Mouse (Mus musculus) bone marrow, adult 2 months (tissue): Measurements from ENCODE around the gene Cx3cl1. TPM values are rescaled to one million over a fixed set of nuclear protein-coding genes. Genes with fewer than 3 reads are reported as not detected.
A peak's percentile ranks its signal among the peaks of the same experiment; 100 is the strongest.

Experiments used
- H3K27ac ChIP-seq: fragments of 200-500 bp; 2 replicates; pipeline ENCODE4 v1.5.1; 2012; ENCODE audit warnings: low read depth, mild to moderate bottlenecking, control low read depth, inconsistent platforms, low read length; ENCODE audit not compliant: control insufficient read depth, poor library complexity, insufficient read depth
- H3K4me1 ChIP-seq: fragments of 200-500 bp; 2 replicates; pipeline ENCODE4 v1.6.1; 2011; ENCODE audit warnings: low read length; ENCODE audit not compliant: control insufficient read depth, insufficient read depth
- H3K4me3 ChIP-seq: fragments of 200-500 bp; replicated peaks from 2 replicates; pipeline ENCODE3; 2011; ENCODE audit warnings: mild to moderate bottlenecking, low read depth, low read length, control low read depth; ENCODE audit not compliant: control insufficient read depth
- CTCF ChIP-seq: fragments of 200-500 bp; IDR thresholded peaks from 2 replicates; pipeline ENCODE4 v1.5.1; 2011; ENCODE audit warnings: low read length, control low read depth; ENCODE audit not compliant: control insufficient read depth, insufficient read depth
- POLR2A ChIP-seq: fragments of 200-500 bp; IDR thresholded peaks from 2 replicates; pipeline ENCODE4 v1.6.1; 2011; ENCODE audit warnings: low read depth, mild to moderate bottlenecking, control low read depth, low read length, borderline replicate concordance; ENCODE audit not compliant: control insufficient read depth
- WGBS: fragments of 180-500 bp; shearing (Covaris S2); methylation state at CpG from one replicate; pipeline ENCODE4 v1.1.7; 2018; 5-methylcytosine and 5-hydroxymethylcytosine counted together
- polyA plus RNA-seq: library from polyadenylated mRNA; stranded (reverse); fragments of >200 nt; gene quantifications from 2 replicates; pipeline ENCODE4 v1.2.4, GENCODE M21; 2011; ENCODE audit warnings: low replicate concordance; ENCODE audit not compliant: missing spikeins, insufficient read depth, insufficient read length

Gene Cx3cl1
- polyA plus RNA-seq = 3.6 TPM in 1 of 2 replicates, not detected in the other

GRCm38 (mm10) chr8:94771941-94772670 lies at the start of gene Cx3cl1:
Cx3cl1 (plus strand) TSS chr8:94772009.
- WGBS = 2% methylated on average over 38 of the region's 38 CpGs
- H3K4me1 ChIP-seq = no peaks in the 10 kb centered on the region
- TF ChIP-seq POLR2A = no peak
- no peak for TF ChIP-seq CTCF
- no peak within 1 kb of the TSS for H3K27ac ChIP-seq
- H3K4me3 ChIP-seq = no peak within 1 kb of the TSS

DNA sequence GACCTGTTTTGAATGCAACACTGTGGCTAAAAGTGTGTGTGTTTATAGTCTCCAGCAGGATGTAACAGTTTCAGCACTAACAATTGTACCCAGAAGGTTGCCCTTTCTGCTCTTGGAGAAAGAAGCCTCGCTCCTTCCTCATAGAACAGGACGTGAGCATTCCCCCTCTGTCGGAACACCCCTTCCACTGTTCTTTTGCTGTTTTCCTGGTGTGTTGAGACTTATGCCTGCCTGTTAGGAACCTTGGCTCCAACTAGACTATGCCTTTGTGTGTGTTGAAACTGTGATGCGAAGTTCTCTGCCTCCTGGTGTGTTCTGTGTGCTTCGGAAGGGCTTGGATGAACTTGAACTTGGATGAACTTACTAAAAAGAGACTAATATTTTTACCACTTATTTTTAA lies 45.8 kb upstream of the Cx3cl1 start:
- TF ChIP-seq CTCF (no peak), POLR2A (no peak)
- Histone ChIP-seq H3K4me1 (no peaks in the 10 kb centered on the region), H3K4me3 (no peak overlapping the region), H3K27ac (no peak overlapping the region)
- 49% methylated on average over 5 of the region's 5 CpGs for WGBS

DNA sequence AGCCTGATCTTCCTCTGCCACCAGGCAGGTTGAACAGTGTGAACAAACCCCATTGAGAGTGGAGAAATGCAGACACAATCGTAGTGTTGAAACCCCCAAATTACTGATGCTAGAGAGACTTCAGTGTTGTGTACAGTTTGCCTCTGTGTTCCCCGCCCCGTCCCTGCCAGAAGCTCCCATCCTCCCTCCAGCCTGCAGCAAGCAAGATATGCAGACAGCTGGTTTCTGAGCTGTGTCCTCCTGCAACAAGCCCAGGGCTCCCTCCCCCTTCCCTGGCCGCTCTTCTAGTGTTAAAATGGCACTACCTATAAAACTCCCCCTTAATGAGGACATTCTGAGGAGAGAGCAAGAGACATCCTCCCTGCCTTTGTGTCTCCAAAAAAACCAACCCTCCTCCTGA lies 42.5 kb upstream of the Cx3cl1 start:
- Histone ChIP-seq H3K4me1 (peaks cover 3% of the 10 kb centered on the region; the same call in 1 of the 2 replicates), H3K27ac (no peak overlapping the region), H3K4me3 (no peak overlapping the region)
- TF ChIP-seq POLR2A (no peak), CTCF (no peak)
- WGBS = 73% methylated on average over 4 of the region's 4 CpGs

DNA sequence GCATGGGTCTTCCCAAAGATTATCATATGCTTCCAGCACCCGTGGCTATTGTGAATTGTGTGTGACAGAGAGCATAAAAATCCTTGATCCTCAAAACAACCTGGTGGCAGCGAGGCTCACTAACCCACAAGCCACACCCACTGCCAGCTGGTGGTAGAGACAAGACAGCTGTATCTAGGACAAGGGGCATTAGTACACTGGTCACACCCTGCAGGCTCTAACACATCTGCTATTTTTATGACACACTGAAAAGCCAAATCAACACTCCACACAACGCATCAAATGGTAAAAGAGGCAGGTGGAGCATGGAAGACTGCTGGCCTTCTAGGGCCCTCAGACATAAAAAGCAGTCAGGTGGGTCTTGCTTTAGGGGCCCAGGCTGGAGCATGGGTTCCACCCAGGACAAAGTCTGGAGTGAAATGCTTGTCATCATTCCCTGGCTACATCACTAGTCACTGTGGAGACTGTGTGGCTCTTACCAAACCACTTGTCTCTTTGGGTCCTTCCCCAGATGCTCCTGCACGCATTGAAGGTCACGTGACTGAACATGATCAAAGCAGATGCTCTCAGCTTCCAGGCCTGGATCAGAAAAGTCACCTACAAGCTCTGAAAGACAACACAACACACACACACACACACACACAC lies 37.9 kb upstream of the Cx3cl1 start:
- WGBS = 45% methylated on average over 5 of the region's 5 CpGs
- H3K27ac ChIP-seq = peak overlapping the region; percentile 92
- no peak overlapping the region for H3K4me3 ChIP-seq
- TF ChIP-seq POLR2A (no peak), CTCF (no peak)
- peaks cover 9% of the 10 kb centered on the region for H3K4me1 ChIP-seq

DNA sequence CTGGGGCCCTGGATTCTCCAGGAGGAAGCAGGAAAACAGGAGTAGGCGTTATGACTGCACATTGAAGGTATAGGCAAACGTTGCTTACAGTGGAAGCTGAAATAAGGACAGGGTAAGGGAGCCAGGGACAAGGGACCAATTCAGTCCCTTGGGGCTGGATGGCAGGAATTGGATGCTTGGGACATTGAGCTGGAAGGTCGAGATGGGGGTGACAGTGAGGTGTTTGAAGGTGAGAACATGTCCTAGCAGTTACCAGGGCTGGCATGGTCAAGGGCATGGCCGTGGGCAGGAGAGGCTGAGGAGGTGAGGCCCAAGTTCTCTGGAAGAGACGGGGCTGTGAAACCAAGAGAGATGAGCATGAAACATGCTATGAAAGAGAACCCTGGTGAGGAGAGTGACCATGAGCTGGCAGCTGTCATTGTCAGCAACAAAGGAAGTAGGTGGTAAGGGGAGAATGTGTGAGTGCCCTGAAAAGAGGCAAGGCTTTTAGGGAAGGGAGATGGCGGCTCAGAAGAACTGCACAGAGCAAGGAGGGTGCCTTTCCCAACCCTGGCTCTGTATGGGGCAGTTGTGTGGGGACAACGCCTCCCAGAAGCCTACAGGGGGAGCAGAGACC lies 37.0 kb upstream of the Cx3cl1 start:
- peaks cover 9% of the 10 kb centered on the region for H3K4me1 ChIP-seq
- H3K4me3 ChIP-seq = no peak overlapping the region
- 75% methylated on average over 7 of the region's 7 CpGs for WGBS
- H3K27ac ChIP-seq = peak overlapping the region; percentile 92
- TF ChIP-seq POLR2A (no peak), CTCF (no peak)

DNA sequence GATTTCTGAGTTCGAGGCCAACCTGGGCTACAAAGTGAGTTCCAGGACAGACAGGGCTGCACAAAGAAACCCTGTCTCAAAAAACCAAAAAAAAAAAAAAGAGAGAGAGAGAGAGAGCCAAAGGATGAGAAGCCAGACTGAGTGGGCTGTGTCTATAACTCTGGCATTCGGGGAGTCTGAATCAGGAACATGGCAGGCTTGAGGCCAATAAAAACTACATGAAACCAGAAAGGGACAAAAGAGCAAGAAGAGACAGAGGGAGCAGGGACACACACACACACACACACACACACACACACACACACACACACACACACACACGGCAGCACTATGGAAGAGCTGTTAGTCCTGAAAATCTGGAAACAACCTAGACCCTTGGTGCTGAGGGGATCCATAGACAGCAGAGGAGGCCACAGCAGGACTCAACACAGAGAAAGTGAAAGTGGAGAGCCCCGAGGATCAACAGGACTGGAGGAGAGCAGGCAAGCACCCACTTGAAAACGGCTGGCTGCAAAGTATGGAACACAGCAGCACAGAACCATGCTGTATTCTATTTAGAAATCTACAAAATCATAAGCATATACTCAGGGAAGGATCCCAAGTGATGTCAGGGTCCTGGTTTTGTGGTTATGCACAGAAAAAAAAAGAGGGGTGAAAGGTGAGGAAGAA lies 36.2 kb upstream of the Cx3cl1 start:
- Histone ChIP-seq H3K4me3 (no peak overlapping the region), H3K27ac (peak overlapping the region; percentile 92), H3K4me1 (peaks cover 9% of the 10 kb centered on the region)
- no peak for TF ChIP-seq CTCF
- TF ChIP-seq POLR2A = no peak
- WGBS = 41% methylated on average over 5 of the region's 5 CpGs

DNA sequence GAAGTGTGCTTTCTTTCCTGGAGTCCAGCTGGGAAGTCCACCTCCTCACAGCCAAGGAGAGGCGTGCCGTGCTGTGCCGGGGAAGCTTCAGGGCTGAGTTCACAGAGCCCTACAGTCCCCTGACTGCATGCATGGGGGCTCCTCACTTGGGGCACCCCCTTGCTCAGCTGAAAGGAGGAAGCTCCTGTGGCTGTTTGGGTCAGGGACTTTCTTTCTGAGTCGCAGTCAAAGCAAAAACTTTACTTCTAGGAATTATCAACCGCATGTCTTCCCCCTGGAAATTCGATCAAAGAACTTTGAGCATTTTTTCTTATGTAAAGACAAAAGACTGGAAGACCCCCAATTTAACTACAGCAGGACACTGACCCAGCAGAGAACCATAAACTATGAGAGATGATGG lies 32.0 kb upstream of the Cx3cl1 start:
- Histone ChIP-seq H3K4me3 (no peak overlapping the region), H3K27ac (no peak overlapping the region), H3K4me1 (peaks cover 2% of the 10 kb centered on the region)
- WGBS = 62% methylated on average over 6 of the region's 6 CpGs
- no peak for TF ChIP-seq CTCF
- TF ChIP-seq POLR2A = no peak

GRCm38 (mm10) chr8:94740591-94740990 lies 31.2 kb upstream of the Cx3cl1 start:
- WGBS = 86% methylated on average over 3 of the region's 3 CpGs
- Histone ChIP-seq H3K4me1 (no peaks in the 10 kb centered on the region; the same call in 1 of the 2 replicates), H3K27ac (no peak overlapping the region), H3K4me3 (no peak overlapping the region)
- no peak for TF ChIP-seq CTCF
- TF ChIP-seq POLR2A = no peak
